Mouse (Mus musculus) embryonic facial prominence, embryonic 15.5 days (tissue): ENCODE data around the gene Cryba2. TPM values are rescaled to one million over a fixed set of nuclear protein-coding genes. Genes with fewer than 3 reads are reported as not detected.
A peak's percentile ranks its signal among the peaks of the same experiment; 100 is the strongest.

Source experiments
- ATAC-seq: fragments of 200-750 bp; cut with Nextera tagmentation; 2 replicates; pipeline ENCODE4 v1.8.0; 2017; ENCODE audit warnings: low read depth, moderate TSS enrichment; ENCODE audit not compliant: insufficient number of reproducible peaks, low FRiP score, low TSS enrichment
- H3K27ac ChIP-seq: fragments of 300-500 bp; sonication (generic); replicated peaks from 2 replicates; pipeline ENCODE4 v1.5.1; 2015; ENCODE audit warnings: mild to moderate bottlenecking, inconsistent platforms
- H3K27me3 ChIP-seq: fragments of 300-500 bp; sonication (generic); 2 replicates; pipeline ENCODE4 v1.6.1; 2015; ENCODE audit warnings: inconsistent platforms
- H3K36me3 ChIP-seq: fragments of 300-500 bp; sonication (generic); 2 replicates; pipeline ENCODE4 v1.6.1; 2015; ENCODE audit warnings: mild to moderate bottlenecking, inconsistent platforms
- H3K4me1 ChIP-seq: fragments of 300-500 bp; sonication (generic); 2 replicates; pipeline ENCODE4 v1.6.1; 2015; ENCODE audit warnings: inconsistent platforms
- H3K4me2 ChIP-seq: fragments of 300-500 bp; sonication (generic); replicated peaks from 2 replicates; pipeline ENCODE4 v1.6.1; 2015; ENCODE audit warnings: mild to moderate bottlenecking, inconsistent platforms
- H3K4me3 ChIP-seq: fragments of 300-500 bp; sonication (generic); replicated peaks from 2 replicates; pipeline ENCODE4 v1.5.1; 2015; ENCODE audit warnings: mild to moderate bottlenecking, inconsistent platforms
- H3K9ac ChIP-seq: fragments of 300-500 bp; sonication (generic); 2 replicates; pipeline ENCODE4 v1.6.1; 2015; ENCODE audit warnings: inconsistent platforms
- H3K9me3 ChIP-seq: fragments of 300-500 bp; sonication (generic); replicated peaks from 2 replicates; pipeline ENCODE4 v1.6.1; 2016; ENCODE audit warnings: inconsistent platforms
- WGBS: fragments of 180-500 bp; shearing (Covaris S2); methylation state at CpG from one replicate; pipeline ENCODE4 v1.1.7; 2015; 5-methylcytosine and 5-hydroxymethylcytosine counted together
- polyA plus RNA-seq: library from polyadenylated mRNA; unstranded; fragments of >200 nt; fragmentation: Nextera tagmentation; extraction: Ambion mirVana; gene quantifications from 2 replicates; pipeline ENCODE4 v1.2.1, GENCODE M21; 2015

The Cryba2 gene
- polyA plus RNA-seq, 1 experiment from 2014 or later = 1.8 TPM

- Histone ChIP-seq H3K9me3 (no peaks in the 10 kb centered on the region), H3K4me2 (peak overlapping the region; percentile 71), H3K9ac (no peak overlapping the region), H3K27me3 (peaks cover 92% of the 10 kb centered on the region), H3K27ac (no peak overlapping the region), H3K36me3 (no peaks in the 10 kb centered on the region), H3K4me1 (peaks cover 15% of the 10 kb centered on the region), H3K4me3 (peak overlapping the region; percentile 39)
- WGBS = under 1% methylated on average over 65 of the region's 66 CpGs
- peak; percentile 52; the same call in 1 of the 2 replicates for ATAC-seq
These were observed 7.7 kb upstream of the Cryba2 start for GRCm38 (mm10) chr1:74900341-74901285.

GRCm38 (mm10) chr1:74898656-74899431, 5.9 kb upstream of the Cryba2 start:
- no peak for ATAC-seq
- Histone ChIP-seq H3K27me3 (peaks cover 95% of the 10 kb centered on the region), H3K27ac (no peak overlapping the region), H3K4me1 (peaks cover 15% of the 10 kb centered on the region), H3K9me3 (no peaks in the 10 kb centered on the region), H3K36me3 (no peaks in the 10 kb centered on the region), H3K4me2 (no peak overlapping the region), H3K9ac (no peak overlapping the region), H3K4me3 (no peak overlapping the region)
- 5% methylated on average over 7 of the region's 10 CpGs for WGBS

- Histone ChIP-seq H3K4me3 (no peak overlapping the region), H3K9ac (no peak overlapping the region), H3K4me1 (peaks cover 18% of the 10 kb centered on the region), H3K4me2 (no peak overlapping the region), H3K36me3 (no peaks in the 10 kb centered on the region), H3K9me3 (no peaks in the 10 kb centered on the region), H3K27me3 (peaks cover 95% of the 10 kb centered on the region), H3K27ac (no peak overlapping the region)
- 4% methylated on average over 7 of the region's 7 CpGs for WGBS
- no peak for ATAC-seq
These were observed 5.0 kb upstream of the Cryba2 start for GRCm38 (mm10) chr1:74897976-74898375.

- no peak overlapping the region for H3K27ac ChIP-seq
- H3K4me1 ChIP-seq = peaks cover 11% of the 10 kb centered on the region
- H3K9ac ChIP-seq = no peak overlapping the region
- H3K4me2 ChIP-seq = no peak overlapping the region
- WGBS = 18% methylated on average over 4 of the region's 4 CpGs
- H3K9me3 ChIP-seq = no peaks in the 10 kb centered on the region
- H3K27me3 ChIP-seq = peaks cover 95% of the 10 kb centered on the region
- ATAC-seq = no peak
- H3K4me3 ChIP-seq = no peak overlapping the region
- no peaks in the 10 kb centered on the region for H3K36me3 ChIP-seq
These were observed 2.0 kb upstream of the Cryba2 start for GRCm38 (mm10) chr1:74894966-74895365.

- ATAC-seq = no peak
- Histone ChIP-seq H3K4me1 (peaks cover 6% of the 10 kb centered on the region), H3K27ac (no peak overlapping the region), H3K36me3 (no peaks in the 10 kb centered on the region), H3K9me3 (no peaks in the 10 kb centered on the region), H3K27me3 (peaks cover 90% of the 10 kb centered on the region), H3K4me3 (no peak overlapping the region; the same call in 1 of the 2 replicates), H3K9ac (no peak overlapping the region), H3K4me2 (no peak overlapping the region; the same call in 1 of the 2 replicates)
- WGBS = 2% methylated on average over 39 of the region's 39 CpGs
These were observed 401 bp downstream of the Cryba2 start for GRCm38 (mm10) chr1:74892351-74893133.

- Histone ChIP-seq H3K4me2 (no peak overlapping the region), H3K9ac (no peak overlapping the region), H3K4me1 (peaks cover 6% of the 10 kb centered on the region), H3K4me3 (no peak overlapping the region), H3K27ac (no peak overlapping the region), H3K9me3 (no peaks in the 10 kb centered on the region), H3K27me3 (peaks cover 92% of the 10 kb centered on the region), H3K36me3 (no peaks in the 10 kb centered on the region)
- ATAC-seq = no peak
- 2% methylated on average over 8 of the region's 8 CpGs for WGBS
These were observed 1.4 kb downstream of the Cryba2 start for GRCm38 (mm10) chr1:74891513-74891912.

GRCm38 (mm10) chr1:74885369-74886042, 7.4 kb downstream of the Cryba2 start, which contains the start of gene Fev:
Gene Fev, minus strand, starts transcription at chr1:74885419.
- whole genome bisulfite sequencing = under 1% methylated on average over 43 of the region's 43 CpGs
- Histone ChIP-seq H3K27me3 (peaks cover 94% of the 10 kb centered on the region), H3K4me2 (peak within 1 kb of the TSS; percentile 36), H3K9me3 (no peaks in the 10 kb centered on the region), H3K4me3 (peak within 1 kb of the TSS; percentile 27), H3K4me1 (peaks cover 32% of the 10 kb centered on the region), H3K36me3 (no peaks in the 10 kb centered on the region), H3K9ac (no peak within 1 kb of the TSS), H3K27ac (no peak within 1 kb of the TSS)
- ATAC-seq = no peak

GRCm38 (mm10) chr1:74884196-74885141, 8.5 kb downstream of the Cryba2 start:
- Histone ChIP-seq H3K4me2 (peak overlapping the region; percentile 36), H3K4me3 (peak overlapping the region; percentile 27), H3K4me1 (peaks cover 32% of the 10 kb centered on the region), H3K27ac (no peak overlapping the region), H3K27me3 (peaks cover 89% of the 10 kb centered on the region), H3K9me3 (no peaks in the 10 kb centered on the region), H3K9ac (no peak overlapping the region), H3K36me3 (no peaks in the 10 kb centered on the region)
- no peak for ATAC-seq
- WGBS = under 1% methylated on average over 57 of the region's 57 CpGs

- no peak overlapping the region for H3K4me3 ChIP-seq
- no peak for ATAC-seq
- no peak overlapping the region for H3K27ac ChIP-seq
- no peak overlapping the region for H3K9ac ChIP-seq
- 3% methylated on average over 5 of the region's 5 CpGs for WGBS
- H3K9me3 ChIP-seq = no peaks in the 10 kb centered on the region
- no peaks in the 10 kb centered on the region for H3K36me3 ChIP-seq
- peaks cover 32% of the 10 kb centered on the region for H3K4me1 ChIP-seq
- H3K27me3 ChIP-seq = peaks cover 92% of the 10 kb centered on the region
- H3K4me2 ChIP-seq = no peak overlapping the region
These were observed 9.5 kb downstream of the Cryba2 start for GRCm38 (mm10) chr1:74883441-74883840.
